Mouse (Mus musculus) embryo, embryonic 10 days (tissue): ENCODE measurements at regions not wholly inside any gene's neighbourhood (a gene's known extent, or its start where the extent isn't known, plus 50 kb on each side); places are given as distances from the start of the nearest gene placed in this dataset.
A peak's percentile ranks its signal among the peaks of the same experiment; 100 is the strongest.
"Not testable (repeated sequence)": the region's sequence is repeated elsewhere in the genome, so short reads cannot be mapped to it uniquely, and the experiment has no call there.

ENCODE experiments used
- DNase-seq: peaks from one replicate; pipeline ENCODE4 v3.0.0-alpha.2; 2015; ENCODE audit warnings: low spot score

- DNase-seq = not testable (repeated sequence)
Measured at GRCm38 (mm10) chr17:4553026-4553425, 441.1 kb upstream of the Arid1b start.

DNA sequence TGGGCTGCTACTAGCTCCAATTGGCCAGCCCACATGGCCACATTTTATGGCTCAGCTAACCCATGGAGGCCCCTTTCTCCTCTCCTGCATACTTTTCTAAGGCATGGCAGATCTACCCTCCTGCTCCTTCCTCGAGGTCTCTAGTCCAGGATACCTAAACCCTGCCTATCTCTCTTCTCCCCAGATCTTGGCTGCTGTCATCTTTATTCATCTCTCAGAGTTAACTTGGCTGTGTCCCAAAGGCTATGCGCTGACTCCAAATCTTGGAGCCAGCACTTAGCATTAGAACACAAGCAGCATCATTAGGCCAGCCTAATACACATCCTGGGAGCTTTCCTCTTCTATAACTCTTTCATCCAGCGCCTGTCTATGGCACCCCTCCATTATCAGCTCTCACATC is 430.5 kb upstream of the Arid1b start:
- no peak for DNase-seq

DNA sequence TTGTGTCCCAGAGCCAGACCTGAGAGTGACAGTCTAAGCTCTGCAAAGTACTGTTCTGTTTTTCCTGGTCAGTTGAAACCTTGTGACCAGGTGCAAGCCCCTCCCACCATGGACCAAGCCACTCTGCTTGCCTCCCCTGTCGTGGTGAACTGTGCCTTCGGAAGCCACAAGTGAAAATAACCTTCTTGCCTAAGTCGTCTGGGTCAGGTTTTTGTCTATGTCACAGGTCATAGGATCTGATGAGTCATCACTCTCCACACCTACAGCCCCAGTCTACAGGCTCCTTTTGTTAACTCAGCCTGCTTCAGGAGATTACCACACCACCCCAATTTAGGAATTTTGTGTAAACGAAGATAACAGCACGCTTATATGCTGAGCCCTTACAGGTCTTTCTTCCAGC is 417.2 kb upstream of the Arid1b start:
- DNase-seq = no peak

DNA sequence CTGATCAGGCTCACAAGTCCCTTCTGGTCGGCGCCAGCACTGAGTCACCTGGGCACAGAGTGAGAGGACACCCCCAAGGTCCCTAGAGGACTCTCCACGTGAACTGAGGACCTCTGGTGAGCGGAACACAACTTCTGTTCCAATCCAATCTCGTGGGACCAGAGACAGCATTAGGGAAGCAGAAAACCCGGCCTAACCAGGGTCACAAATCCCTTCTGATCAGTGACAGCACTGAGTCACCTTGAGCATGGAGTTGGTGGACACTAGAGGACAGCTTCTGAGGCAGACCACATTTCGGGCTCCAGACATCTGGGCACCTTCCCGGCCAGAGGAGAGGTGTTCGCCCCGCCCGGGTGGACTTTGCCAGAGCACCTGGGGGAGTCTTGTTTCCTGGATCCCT is 412.3 kb upstream of the Arid1b start:
- DNase-seq = no peak

DNA sequence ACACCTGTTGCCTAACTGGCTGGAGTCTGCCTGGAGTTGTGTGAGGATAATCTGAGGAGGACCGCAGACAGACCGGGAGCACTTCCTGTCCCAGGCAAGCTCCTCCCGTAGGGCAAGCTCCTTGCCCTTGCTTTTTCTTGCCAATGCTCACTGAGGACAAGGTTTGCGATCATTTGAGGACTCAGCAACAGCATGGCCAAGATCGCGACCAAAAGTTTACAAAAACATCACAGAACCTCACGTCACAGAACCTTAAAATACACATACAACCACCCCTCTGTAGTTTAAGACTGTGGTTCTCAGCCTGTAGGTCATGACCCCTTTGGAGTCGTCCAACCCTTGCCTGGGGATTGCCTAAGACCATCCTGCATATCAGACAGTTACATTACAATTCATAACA is 383.7 kb upstream of the Arid1b start:
- no peak for DNase-seq

DNA sequence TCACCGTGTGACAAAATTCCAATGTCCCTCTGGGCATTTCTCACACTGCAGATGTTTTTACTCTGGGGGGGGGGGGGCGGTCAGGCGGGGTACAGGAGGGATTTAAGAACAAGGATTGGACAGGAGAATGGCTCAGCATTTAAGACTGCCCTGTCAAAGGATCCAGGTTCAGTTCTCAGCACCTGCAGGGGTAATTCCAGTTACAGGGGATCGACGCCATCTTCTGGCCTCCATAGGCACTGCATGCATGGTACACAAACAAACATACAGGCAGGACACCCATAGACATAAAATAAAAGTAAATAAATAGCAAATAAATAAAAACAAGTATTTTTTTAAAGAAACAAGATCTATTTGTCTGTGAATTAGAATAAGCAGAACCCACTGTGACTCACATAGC is 383.1 kb upstream of the Arid1b start:
- DNase-seq = no peak

- no peak for DNase-seq
Measured at GRCm38 (mm10) chr17:4611711-4612110, 382.4 kb upstream of the Arid1b start.

DNA sequence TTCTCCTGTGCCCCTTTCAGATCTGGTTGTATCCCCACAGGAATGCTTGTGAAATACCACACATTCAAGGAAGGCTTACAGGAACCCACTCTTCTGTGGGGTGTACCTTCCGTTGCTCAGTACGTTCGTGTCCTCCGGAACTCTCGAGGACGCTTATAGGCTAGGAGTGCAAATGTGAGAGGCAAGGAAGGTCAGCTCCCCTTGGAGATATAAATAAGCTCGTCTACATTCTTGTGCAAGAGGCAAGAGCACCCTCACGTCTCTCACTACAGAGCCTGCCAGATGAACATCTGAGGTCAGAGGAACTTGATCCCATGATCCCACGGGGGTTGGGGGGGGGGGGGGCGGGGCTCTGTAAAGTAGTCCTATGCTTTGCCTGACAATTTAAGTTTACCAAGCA is 382.0 kb upstream of the Arid1b start:
- DNase-seq = peak; percentile 23

- no peak for DNase-seq
Measured at GRCm38 (mm10) chr17:4612741-4613140, 381.4 kb upstream of the Arid1b start.

- DNase-seq = no peak
Measured at GRCm38 (mm10) chr17:4620361-4620760, 373.8 kb upstream of the Arid1b start.

DNA sequence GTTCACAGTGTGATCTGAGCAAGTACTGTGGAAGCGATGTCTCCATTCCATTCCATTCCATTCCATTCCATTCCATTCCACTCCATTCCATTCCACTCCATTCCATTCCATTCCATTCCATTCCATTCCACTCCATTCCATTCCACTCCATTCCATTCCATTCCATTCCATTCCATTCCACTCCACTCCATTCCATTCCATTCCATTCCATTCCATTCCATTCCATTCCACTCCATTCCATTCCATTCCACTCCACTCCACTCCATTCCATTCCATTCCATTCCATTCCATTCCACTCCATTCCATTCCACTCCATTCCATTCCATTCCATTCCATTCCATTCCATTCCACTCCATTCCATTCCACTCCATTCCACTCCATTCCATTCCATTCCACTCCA is 368.0 kb upstream of the Arid1b start:
- not testable (repeated sequence) for DNase-seq

DNA sequence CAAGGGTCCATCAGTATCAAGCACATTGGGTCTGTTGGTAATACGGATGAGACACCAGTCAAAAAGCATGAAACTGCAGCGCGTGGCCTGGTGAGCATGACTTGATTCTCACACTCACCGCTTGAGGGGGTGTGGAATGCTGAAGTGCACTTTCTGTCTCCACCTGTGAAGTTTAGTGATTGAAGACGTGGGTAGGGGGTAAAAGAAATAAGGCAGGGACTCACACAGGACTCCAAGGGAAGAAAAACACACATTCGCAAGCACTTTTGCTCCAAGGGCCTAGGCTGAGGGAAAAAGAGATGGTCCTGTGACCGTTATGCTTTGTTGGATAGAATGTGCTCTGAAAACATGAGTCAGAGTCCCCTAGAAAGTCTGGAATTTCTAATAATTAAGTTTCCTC is 366.6 kb upstream of the Arid1b start:
- DNase-seq = no peak

- no peak for DNase-seq
Measured at GRCm38 (mm10) chr17:4631122-4631521, 363.0 kb upstream of the Arid1b start.

GRCm38 (mm10) chr17:4632506-4632905 is 361.6 kb upstream of the Arid1b start:
- DNase-seq = no peak

DNA sequence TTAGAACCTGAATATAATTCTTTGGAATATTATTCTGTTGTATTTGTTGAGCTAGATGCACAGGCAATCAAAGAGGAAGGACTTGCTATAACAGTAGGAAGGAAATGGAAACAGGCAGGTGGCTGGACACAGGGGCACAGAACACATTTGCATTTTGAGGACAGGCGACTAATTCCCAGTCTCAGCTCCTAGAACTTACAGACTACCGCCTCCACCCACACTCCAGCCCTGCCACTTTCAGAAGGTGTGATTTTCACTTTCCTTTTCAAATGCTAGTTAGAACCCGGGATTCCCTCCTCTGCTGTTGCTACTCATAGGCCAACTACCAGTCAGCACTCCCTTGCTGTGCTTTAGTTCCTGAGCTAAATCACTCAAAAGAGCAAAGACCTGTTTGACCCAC is 360.4 kb upstream of the Arid1b start:
- no peak for DNase-seq

DNA sequence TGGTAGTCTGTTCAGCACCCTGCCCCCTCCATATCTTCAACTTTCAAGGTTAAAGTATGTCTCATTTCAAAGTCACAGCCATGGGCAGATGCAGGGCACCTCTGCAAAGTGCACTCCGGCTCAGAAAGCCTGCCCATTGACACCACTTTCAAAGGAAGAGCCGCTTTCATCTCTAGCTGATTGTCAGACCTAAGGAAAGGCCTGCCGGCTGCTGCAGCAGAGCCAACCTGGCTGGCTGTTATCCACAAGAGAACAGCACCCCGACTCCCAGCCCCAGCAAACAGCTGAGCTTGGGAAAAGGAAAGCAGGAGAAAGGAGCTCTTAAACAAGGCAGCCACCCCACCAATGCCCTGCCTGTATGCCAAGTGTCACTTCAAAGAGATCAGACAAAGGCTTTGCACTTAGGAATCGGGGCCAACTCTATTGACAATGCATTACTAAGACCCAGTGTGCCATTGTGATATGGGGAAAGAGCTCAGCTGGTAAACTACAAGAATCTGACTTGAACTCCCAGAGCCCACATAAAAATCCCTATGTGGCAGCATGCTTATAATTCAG is 357.3 kb upstream of the Arid1b start:
- DNase-seq = no peak

- DNase-seq = no peak
Measured at GRCm38 (mm10) chr17:4639531-4639930, 354.6 kb upstream of the Arid1b start.

GRCm38 (mm10) chr17:4640555-4640954 is 353.6 kb upstream of the Arid1b start:
- no peak for DNase-seq

GRCm38 (mm10) chr17:4641166-4641565 is 353.0 kb upstream of the Arid1b start:
- DNase-seq = no peak

DNA sequence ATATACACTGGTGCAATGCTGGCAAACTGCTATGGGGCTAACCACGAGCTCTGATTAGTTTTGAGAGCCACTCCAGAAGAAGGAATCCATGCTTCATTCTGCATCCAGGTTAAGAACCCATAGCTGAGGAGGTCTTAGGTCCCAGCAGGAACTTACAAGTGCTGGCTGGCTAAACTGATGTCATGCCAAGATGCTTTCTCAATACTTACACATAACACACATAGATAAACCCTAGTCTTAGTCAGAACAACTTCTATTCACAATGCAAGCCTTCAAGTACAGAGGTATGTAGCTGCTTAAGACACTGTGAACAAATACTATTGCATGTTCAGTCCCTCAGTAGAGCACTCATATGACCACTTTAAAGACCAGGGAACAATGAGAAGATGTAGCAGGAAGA is 352.1 kb upstream of the Arid1b start:
- no peak for DNase-seq

DNA sequence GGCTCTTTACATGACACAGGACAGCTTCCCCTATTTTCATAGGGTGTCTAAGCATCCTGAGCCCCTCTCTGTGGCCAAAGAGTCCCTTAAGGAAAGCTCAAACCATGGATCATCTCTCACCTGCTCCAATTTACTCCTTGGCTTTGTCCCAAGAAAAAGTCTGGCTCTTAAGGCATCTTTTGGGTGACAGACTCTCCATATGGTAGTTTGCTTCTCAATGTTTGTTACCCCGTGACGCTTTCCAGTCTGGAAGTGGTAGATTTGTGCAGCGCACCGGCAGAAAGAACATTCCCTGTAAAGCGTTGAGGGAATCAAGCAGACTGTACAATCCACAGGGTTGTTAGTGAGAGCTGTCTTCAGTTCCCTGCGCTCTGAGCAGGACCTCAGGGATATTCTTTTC is 350.8 kb upstream of the Arid1b start:
- DNase-seq = no peak

GRCm38 (mm10) chr17:4648603-4649002 is 345.5 kb upstream of the Arid1b start:
- DNase-seq = no peak

GRCm38 (mm10) chr17:4654221-4654620 is 339.9 kb upstream of the Arid1b start:
- DNase-seq = no peak

DNA sequence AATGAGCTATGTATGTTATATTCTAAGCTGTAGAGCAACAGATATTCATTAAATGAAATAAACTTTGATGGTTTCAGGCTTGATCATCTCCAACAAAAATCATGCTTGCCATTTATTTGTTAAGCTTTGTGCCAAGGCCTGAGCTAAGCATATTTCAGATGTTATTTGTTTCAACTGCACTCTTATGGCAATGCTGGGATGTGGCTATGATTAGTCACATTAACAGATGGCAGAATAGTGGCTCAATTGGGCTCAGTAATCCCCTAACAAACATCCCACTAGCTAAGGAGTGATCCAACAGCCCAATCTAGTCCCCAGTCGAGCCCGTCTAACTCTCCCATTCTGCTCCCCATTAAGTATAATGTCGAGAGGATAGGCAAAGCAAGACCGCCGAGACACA is 332.1 kb upstream of the Arid1b start:
- DNase-seq = no peak

DNA sequence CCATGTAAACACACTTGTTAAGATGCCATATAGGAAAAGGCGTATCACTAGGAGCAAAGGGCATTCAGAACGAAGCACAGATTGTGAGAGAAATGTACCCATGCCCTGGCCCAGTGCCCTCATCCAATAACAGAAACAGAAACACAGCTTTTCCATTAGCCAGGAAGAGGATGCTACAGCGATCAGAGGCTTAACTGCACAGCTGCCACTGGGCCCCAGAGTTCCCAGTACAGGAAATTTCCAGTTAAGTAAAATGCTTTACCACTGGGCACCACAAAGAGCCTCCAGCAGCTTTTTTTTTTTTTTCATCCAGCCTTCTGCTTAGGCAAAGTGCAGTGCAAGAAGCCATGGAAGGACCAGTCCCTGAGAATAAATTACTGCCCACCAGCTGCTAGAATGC is 325.6 kb upstream of the Arid1b start:
- no peak for DNase-seq
